Mouse (Mus musculus) intestine, postnatal 0 days (tissue): ENCODE results near the gene Ralgps1. TPM values are rescaled to one million over a fixed set of nuclear protein-coding genes. Genes with fewer than 3 reads are reported as not detected.

Experiments
- ATAC-seq: fragments of 200-750 bp; cut with Nextera tagmentation; 2 replicates; pipeline ENCODE4 v1.8.0; 2017; ENCODE audit warnings: mild to moderate bottlenecking, moderate TSS enrichment, moderate library complexity
- H3K27ac ChIP-seq: fragments of 300-500 bp; sonication (generic); 2 replicates; pipeline ENCODE4 v1.5.1; 2014; ENCODE audit warnings: mild to moderate bottlenecking, low read depth, low read length, moderate library complexity
- H3K27me3 ChIP-seq: fragments of 300-500 bp; sonication (generic); replicated peaks from 2 replicates; pipeline ENCODE4 v1.6.1; 2014; ENCODE audit warnings: low read length, mixed read lengths; ENCODE audit not compliant: control insufficient read depth, insufficient read depth
- H3K36me3 ChIP-seq: fragments of 300-500 bp; sonication (generic); 2 replicates; pipeline ENCODE4 v1.6.1; 2014; ENCODE audit warnings: mild to moderate bottlenecking, moderate library complexity; ENCODE audit not compliant: control insufficient read depth, insufficient read depth
- H3K4me1 ChIP-seq: fragments of 300-500 bp; sonication (generic); replicated peaks from 2 replicates; pipeline ENCODE4 v1.6.1; 2014; ENCODE audit warnings: antibody characterized with exemption, low read length, mixed read lengths; ENCODE audit not compliant: control insufficient read depth, insufficient read depth
- H3K4me2 ChIP-seq: fragments of 300-500 bp; sonication (generic); replicated peaks from 2 replicates; pipeline ENCODE4 v1.6.1; 2014; ENCODE audit warnings: low read depth, mild to moderate bottlenecking, moderate library complexity
- H3K4me3 ChIP-seq: fragments of 300-500 bp; sonication (generic); 2 replicates; pipeline ENCODE4 v1.5.1; 2014; ENCODE audit warnings: low read depth, low read length
- H3K9ac ChIP-seq: fragments of 300-500 bp; sonication (generic); 2 replicates; pipeline ENCODE4 v1.6.1; 2014; ENCODE audit warnings: mild to moderate bottlenecking, low read depth, low read length
- H3K9me3 ChIP-seq: fragments of 300-500 bp; sonication (generic); 2 replicates; pipeline ENCODE4 v1.6.1; 2016; ENCODE audit warnings: mixed run types; ENCODE audit not compliant: control insufficient read depth
- CTCF ChIP-seq: sonication (generic); IDR thresholded peaks from 2 replicates; pipeline ENCODE4 v1.5.1; 2016; ENCODE audit warnings: low read depth, mild to moderate bottlenecking, control low read depth, antibody characterized with exemption, moderate library complexity
- WGBS: fragments of 180-500 bp; shearing (Covaris S2); extraction: QIAGEN DNeasy Blood & Tissue Kit; methylation state at CpG from one replicate; pipeline ENCODE4 v1.1.7; 2014; 5-methylcytosine and 5-hydroxymethylcytosine counted together
- polyA plus RNA-seq: library from polyadenylated mRNA; unstranded; fragments of >200 nt; fragmentation: Nextera tagmentation; extraction: Ambion mirVana; gene quantifications from 2 replicates; pipeline ENCODE4 v1.2.1, GENCODE M21; 2015

Ralgps1 gene
- polyA plus RNA-seq, 1 experiment from 2014 or later, result 4.0 TPM

DNA sequence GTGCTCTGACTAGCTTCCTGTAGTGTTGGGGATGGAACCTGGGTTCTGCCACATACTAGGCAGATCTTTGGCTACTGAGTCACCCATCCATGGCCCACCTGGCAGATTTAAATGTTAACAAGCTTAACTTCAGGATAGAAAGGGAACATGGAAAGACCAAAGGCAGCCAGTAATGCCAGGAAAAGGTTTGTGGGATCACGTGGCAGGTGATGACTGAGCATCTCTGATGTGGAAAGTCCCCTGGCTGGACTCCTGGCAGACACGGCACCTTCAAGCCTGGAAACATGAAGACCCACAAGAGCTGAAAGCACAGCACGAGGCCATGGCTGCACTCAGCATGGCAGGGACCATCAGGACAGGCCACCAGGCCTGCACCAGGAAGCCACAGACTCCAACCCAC is 23.0 kb downstream of the Ralgps1 start:
- Histone ChIP-seq H3K27ac (no peak overlapping the region), H3K4me1 (no peaks in the 10 kb centered on the region), H3K36me3 (no peaks in the 10 kb centered on the region), H3K9ac (no peak overlapping the region), H3K27me3 (no peaks in the 10 kb centered on the region), H3K4me3 (no peak overlapping the region), H3K4me2 (no peak overlapping the region), H3K9me3 (no peaks in the 10 kb centered on the region)
- TF ChIP-seq CTCF, result no peak
- ATAC-seq, result no peak
- WGBS, result 87% methylated on average over 3 of the region's 3 CpGs

DNA sequence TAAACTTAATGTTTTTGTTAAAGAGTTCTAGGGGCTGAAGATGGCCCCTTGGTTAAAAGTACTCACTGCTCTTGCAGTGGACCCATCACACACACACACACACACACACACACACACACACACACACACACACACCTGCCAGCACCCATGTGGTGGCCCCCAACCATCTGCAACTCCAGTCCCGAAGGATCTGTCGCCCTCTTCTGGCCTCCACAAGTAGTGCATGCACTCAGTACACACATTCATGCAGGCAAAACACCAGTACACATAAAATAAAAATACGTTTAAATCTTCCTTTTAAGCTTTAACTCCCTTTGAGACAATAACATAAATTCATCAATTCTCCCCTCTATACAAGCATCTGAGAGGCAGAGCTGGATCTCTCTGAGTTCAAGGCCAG is 23.7 kb downstream of the Ralgps1 start:
- Histone ChIP-seq H3K9ac (no peak overlapping the region), H3K27ac (no peak overlapping the region), H3K36me3 (no peaks in the 10 kb centered on the region), H3K4me3 (no peak overlapping the region), H3K4me1 (no peaks in the 10 kb centered on the region), H3K4me2 (no peak overlapping the region), H3K27me3 (no peaks in the 10 kb centered on the region), H3K9me3 (no peaks in the 10 kb centered on the region)
- no peak for ATAC-seq
- 37% methylated on average over 3 of the region's 3 CpGs for WGBS
- TF ChIP-seq CTCF, result peak; percentile 89

DNA sequence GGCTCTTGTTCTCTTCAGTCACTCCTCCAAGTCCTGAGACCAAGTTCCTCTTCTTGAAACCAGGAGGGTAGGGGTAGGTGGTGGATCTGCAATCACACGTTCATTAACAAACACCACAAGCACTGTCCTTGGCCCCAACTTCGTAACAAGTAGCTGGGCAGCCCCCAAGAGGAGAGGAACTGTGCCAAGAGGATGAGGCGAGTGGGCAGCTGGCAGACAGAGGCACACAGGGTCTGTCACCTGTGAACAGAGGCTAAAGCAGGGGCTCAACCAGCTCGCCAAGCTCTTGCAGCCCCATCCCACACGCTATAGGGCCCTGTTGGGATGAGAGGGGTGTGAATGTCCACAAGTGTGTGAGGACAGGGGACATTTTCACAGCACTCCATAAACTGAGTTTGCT is 24.5 kb downstream of the Ralgps1 start:
- Histone ChIP-seq H3K4me1 (no peaks in the 10 kb centered on the region), H3K4me2 (no peak overlapping the region), H3K4me3 (no peak overlapping the region), H3K27ac (no peak overlapping the region), H3K9ac (no peak overlapping the region), H3K9me3 (no peaks in the 10 kb centered on the region), H3K36me3 (no peaks in the 10 kb centered on the region), H3K27me3 (no peaks in the 10 kb centered on the region)
- TF ChIP-seq CTCF, result no peak
- no peak for ATAC-seq
- WGBS, result 73% methylated on average over 5 of the region's 5 CpGs

DNA sequence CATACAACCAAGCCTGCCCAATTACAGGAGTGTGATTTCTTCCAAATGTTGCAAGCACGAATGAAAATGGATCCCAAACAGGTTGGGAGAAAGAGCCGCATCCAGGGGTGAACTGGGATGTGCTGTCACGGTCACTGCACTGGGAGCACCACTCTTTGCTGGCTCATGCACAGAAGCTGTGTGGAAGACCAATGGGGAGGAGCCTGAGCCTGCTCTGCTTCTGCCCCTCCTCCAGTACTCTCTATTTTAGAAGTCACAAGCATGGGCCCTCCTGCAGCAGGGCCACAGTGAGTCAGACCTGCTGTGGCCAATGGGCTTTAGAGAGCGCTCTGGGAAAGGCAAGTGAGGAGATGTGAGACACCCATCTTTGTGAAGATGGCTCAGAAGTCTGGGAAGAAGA is 25.3 kb downstream of the Ralgps1 start:
- H3K27me3 ChIP-seq, result no peaks in the 10 kb centered on the region
- no peak overlapping the region for H3K4me2 ChIP-seq
- no peaks in the 10 kb centered on the region for H3K9me3 ChIP-seq
- 77% methylated on average over 4 of the region's 4 CpGs for WGBS
- no peak overlapping the region for H3K9ac ChIP-seq
- H3K4me3 ChIP-seq, result no peak overlapping the region
- ATAC-seq, result no peak
- no peak overlapping the region for H3K27ac ChIP-seq
- no peaks in the 10 kb centered on the region for H3K36me3 ChIP-seq
- no peaks in the 10 kb centered on the region for H3K4me1 ChIP-seq
- TF ChIP-seq CTCF, result no peak

DNA sequence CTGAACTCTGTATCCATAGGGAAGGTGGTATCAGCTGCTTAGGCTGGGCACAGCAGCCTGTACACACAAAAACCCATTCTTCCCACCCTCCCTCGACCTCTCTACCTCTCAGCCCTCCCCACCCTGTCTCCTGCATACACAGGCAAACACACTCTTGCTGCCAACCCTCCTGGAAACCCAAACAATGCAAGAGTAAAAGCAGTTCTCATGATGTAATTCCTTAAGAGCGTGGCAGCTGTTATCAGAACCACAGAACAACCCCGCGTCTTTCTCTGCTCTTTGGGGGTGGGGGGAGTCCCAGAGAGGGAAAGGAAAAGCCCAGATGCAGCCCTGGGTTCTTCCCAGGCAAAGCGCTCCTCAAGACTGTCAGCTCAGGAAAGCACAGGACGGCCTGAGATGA is 25.8 kb downstream of the Ralgps1 start:
- H3K4me2 ChIP-seq, result no peak overlapping the region
- ATAC-seq, result no peak
- WGBS, result 39% methylated on average over 6 of the region's 6 CpGs
- H3K4me1 ChIP-seq, result no peaks in the 10 kb centered on the region
- H3K27me3 ChIP-seq, result no peaks in the 10 kb centered on the region
- TF ChIP-seq CTCF, result no peak
- H3K9me3 ChIP-seq, result no peaks in the 10 kb centered on the region
- H3K36me3 ChIP-seq, result no peaks in the 10 kb centered on the region
- no peak overlapping the region for H3K9ac ChIP-seq
- H3K4me3 ChIP-seq, result no peak overlapping the region
- no peak overlapping the region for H3K27ac ChIP-seq

DNA sequence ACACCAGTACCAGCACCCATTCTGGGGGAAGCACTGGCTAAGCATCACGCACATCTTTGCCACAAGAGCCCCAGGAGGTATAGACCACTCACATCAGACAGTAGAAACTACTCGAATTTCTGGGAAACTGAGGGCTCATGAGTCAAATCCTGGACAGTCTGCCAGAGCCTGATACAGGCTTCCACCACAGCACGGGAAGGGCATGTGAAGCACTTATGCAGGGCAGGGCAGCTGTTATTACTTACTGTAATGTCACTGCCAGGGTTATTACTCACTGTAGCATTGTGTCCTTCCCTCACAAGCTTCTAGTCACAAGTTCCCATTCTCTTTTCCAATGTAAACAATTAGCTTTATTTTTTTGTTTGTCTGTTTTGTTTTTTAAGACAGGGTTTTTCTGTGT is 27.9 kb downstream of the Ralgps1 start:
- 67% methylated on average over 3 of the region's 3 CpGs for WGBS
- H3K4me3 ChIP-seq, result no peak overlapping the region
- TF ChIP-seq CTCF, result no peak
- H3K36me3 ChIP-seq, result 0 out of 2 replicates have a peak, but pooled peaks cover 13% of the 10 kb centered on the region
- no peak overlapping the region for H3K9ac ChIP-seq
- no peaks in the 10 kb centered on the region for H3K27me3 ChIP-seq
- H3K27ac ChIP-seq, result no peak overlapping the region
- no peak overlapping the region for H3K4me2 ChIP-seq
- no peaks in the 10 kb centered on the region for H3K9me3 ChIP-seq
- H3K4me1 ChIP-seq, result no peaks in the 10 kb centered on the region
- ATAC-seq, result no peak

DNA sequence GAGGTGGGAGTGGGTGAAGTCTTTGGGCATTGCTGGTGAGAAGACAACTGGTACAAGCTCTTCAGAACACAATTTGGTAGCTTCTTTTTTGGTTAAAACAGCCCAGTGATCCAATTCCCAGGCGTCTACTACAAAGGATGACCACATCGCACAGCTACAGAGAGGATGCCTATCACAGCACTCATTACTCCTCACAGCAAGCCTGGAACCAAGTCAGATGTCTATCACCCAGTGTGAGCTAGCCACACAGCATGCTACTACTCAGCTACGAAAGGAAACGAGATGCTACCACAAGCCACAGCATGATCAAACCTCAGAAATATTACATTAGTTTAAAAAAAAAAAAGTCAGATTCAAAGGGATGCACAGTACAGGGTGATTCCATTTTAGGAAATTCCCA is 29.1 kb downstream of the Ralgps1 start:
- TF ChIP-seq CTCF, result no peak
- H3K4me1 ChIP-seq, result no peaks in the 10 kb centered on the region
- no peak overlapping the region for H3K4me3 ChIP-seq
- H3K36me3 ChIP-seq, result 0 out of 2 replicates have a peak, but pooled peaks cover 17% of the 10 kb centered on the region
- no peak for ATAC-seq
- no peaks in the 10 kb centered on the region for H3K9me3 ChIP-seq
- no peak overlapping the region for H3K4me2 ChIP-seq
- 85% methylated on average over 4 of the region's 4 CpGs for WGBS
- H3K27me3 ChIP-seq, result no peaks in the 10 kb centered on the region
- no peak overlapping the region for H3K9ac ChIP-seq
- no peak overlapping the region for H3K27ac ChIP-seq
